ENCODE assay signal across 8 mouse cellular contexts in genomic region chr10:37138311-37138731, GRCm38 (mm10). TPM values are rescaled to one million over a fixed set of nuclear protein-coding genes. Genes with fewer than 3 reads are reported as not detected.
A peak's percentile ranks its signal among the peaks of the same experiment; 100 is the strongest.
DNase-seq lines count a peak whose midpoint lies in the region; ATAC-seq and TF ChIP-seq lines count a peak whose summit lies in the region.

No protein-coding gene starts in this region.

- no peak for ATAC-seq in lung, postnatal 0 days

- no peak for TF ChIP-seq EP300 in lung, postnatal 0 days (IDR thresholded peaks at IDR 0.05)

- no peak for TF ChIP-seq POLR2A in embryonic fibroblast, embryonic 13.5 days (IDR thresholded peaks at IDR 0.05; ENCODE audit: low read depth, low read length)

- peak overlapping the region; percentile 97 for H3K4me3 ChIP-seq in embryonic fibroblast, embryonic 13.5 days (ENCODE audit: insufficient read depth, low read length)
- peak overlapping the region; percentile 76 for H3K4me3 ChIP-seq in lung, postnatal 0 days (ENCODE audit: low read depth, low read length)

- H3K27ac ChIP-seq in embryonic fibroblast, embryonic 13.5 days (ENCODE audit: insufficient read depth, low read length): peak overlapping the region; percentile 94
- peak overlapping the region; percentile 98 for H3K27ac ChIP-seq in lung, postnatal 0 days (ENCODE audit: low read length)

- peak overlapping the region; percentile 96 for H3K9ac ChIP-seq in lung, postnatal 0 days (replicated peaks; ENCODE audit: low read depth)

- H3K4me1 ChIP-seq in embryonic fibroblast, embryonic 13.5 days (ENCODE audit: control insufficient read depth, insufficient read depth, low read length): no peaks in the 10 kb centered on the region
- H3K4me1 ChIP-seq in lung, postnatal 0 days (ENCODE audit: insufficient read depth, low read depth, low read length): no peaks in the 10 kb centered on the region; the same call in 1 of the 2 replicates

- under 1% methylated on average over 26 of the region's 26 CpGs for WGBS in lung, postnatal 0 days

- peak overlapping the region; percentile 83 for H3K4me2 ChIP-seq in lung, postnatal 0 days (replicated peaks; ENCODE audit: low read depth, low read length)

- no peaks in the 10 kb centered on the region for H3K36me3 ChIP-seq in lung, postnatal 0 days (ENCODE audit: insufficient read depth, low read length)

- no peaks in the 10 kb centered on the region for H3K27me3 ChIP-seq in lung, postnatal 0 days (replicated peaks; ENCODE audit: insufficient read depth, low read length)

- no peak for TF ChIP-seq CTCF in embryonic fibroblast, embryonic 13.5 days (IDR thresholded peaks at IDR 0.05; ENCODE audit: borderline replicate concordance, insufficient read depth, low read length)
- TF ChIP-seq CTCF in lung, postnatal 0 days (IDR thresholded peaks at IDR 0.05): no peak

- H3K9me3 ChIP-seq in lung, postnatal 0 days (ENCODE audit: low read length): no peaks in the 10 kb centered on the region

- peak; percentile 51 for DNase-seq in CD4-positive helper T cell, adult 2 months (ENCODE audit: low read depth, low spot score)
- DNase-seq in adrenal gland, adult 8-10 months: peak; percentile 11
- DNase-seq in heart, postnatal 4 days: peak; percentile 35
- peak; percentile 31 to 61 for DNase-seq in layer of hippocampus, postnatal 14 days (ENCODE audit: low spot score in 2 of 2)
- DNase-seq in lung, postnatal 0 days (ENCODE audit: low spot score): peak; percentile 27
- DNase-seq in skeletal muscle tissue, adult 2 months (ENCODE audit: low read depth, low spot score): peak; percentile 7
- no peak for DNase-seq in retina, embryonic 14.5 days (ENCODE audit: low spot score)

RNA-seq across cellular contexts. Expression of gene Marcks, which starts 0.4 kb away (rescaled TPM):
- total RNA-seq in adrenal gland, adult 8-10 months (2022): 10 to 100 TPM; 33.6 to 49.8 (median 41.0) TPM
- polyA plus RNA-seq in embryonic fibroblast, embryonic 13.5 days (2011; ENCODE audit: insufficient read length, low read depth, missing spikeins): 291 and 633 TPM in 2 replicates
- 100 to 1,000 TPM; 142 to 146 TPM for total RNA-seq in heart, postnatal 4 days (2021)
- total RNA-seq in layer of hippocampus, postnatal 14 days (2021): 100 to 1,000 TPM; 208 to 214 TPM
- 106 and 110 TPM in 2 replicates for polyA plus RNA-seq in lung, postnatal 0 days (2015; fragmentation: Nextera tagmentation; extraction: Ambion mirVana)
